Mouse (Mus musculus) kidney, adult 2 months (tissue): ENCODE data around the gene Cs.

Experiments used
- CTCF ChIP-seq: fragments of 200-500 bp; conservative IDR thresholded peaks from 2 replicates; pipeline ENCODE4 v1.5.1; 2011; ENCODE audit warnings: low read depth, mild to moderate bottlenecking, control low read depth, low read length, moderate library complexity, mixed read lengths; ENCODE audit not compliant: insufficient read depth, insufficient read length
- POLR2A ChIP-seq: fragments of 200-500 bp; IDR thresholded peaks from one replicate; pipeline ENCODE4 v1.6.1; 2011; ENCODE audit warnings: low read depth, low read length, control low read depth

DNA sequence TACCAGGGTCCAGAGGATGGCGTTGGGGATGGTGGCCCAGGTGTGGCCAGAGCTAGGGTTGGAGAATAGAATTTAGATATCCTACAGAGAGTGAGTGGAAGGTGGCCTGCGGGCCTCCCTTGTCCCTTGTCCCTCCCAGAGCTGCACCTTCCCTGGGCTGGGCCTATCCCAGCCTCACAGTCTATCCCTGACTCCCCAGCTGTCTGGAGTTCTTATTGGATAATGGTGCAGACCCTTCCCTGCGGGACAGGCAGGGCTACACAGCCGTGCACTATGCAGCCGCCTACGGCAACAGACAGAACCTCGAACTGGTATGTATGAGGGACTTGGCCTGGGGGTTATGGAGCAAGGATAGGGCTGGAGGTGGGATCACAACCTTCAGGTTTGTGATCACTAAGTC lies 48.4 kb downstream of the Cs start:
- TF ChIP-seq CTCF (no peak), POLR2A (no peak)
